Mouse (Mus musculus): ENCODE results near the gene Fgfr2. TPM values are rescaled to one million over a fixed set of nuclear protein-coding genes. Genes with fewer than 3 reads are reported as not detected.

Fgfr2 gene
- polyA plus RNA-seq, 1 experiment from 2014 or later, result 34.1 TPM

- WGBS, result 82% methylated on average over 14 of the region's 14 CpGs
- 0 out of 2 replicates have a peak, but pooled peaks cover 4% of the 10 kb centered on the region for H3K4me1 ChIP-seq (replicated peaks)
- H3K27me3 ChIP-seq (replicated peaks), result no peaks in the 10 kb centered on the region
- H3K4me2 ChIP-seq, result no peak overlapping the region
- H3K27ac ChIP-seq (ENCODE audit: poor library complexity, severe bottlenecking), result no peak overlapping the region
- H3K9me3 ChIP-seq (replicated peaks), result no peaks in the 10 kb centered on the region
- peaks cover 5% of the 10 kb centered on the region; the same call in 1 of the 2 replicates for H3K36me3 ChIP-seq
- no peak for ATAC-seq (ENCODE audit: insufficient number of reproducible peaks, low FRiP score)
- no peak overlapping the region for H3K9ac ChIP-seq
- H3K4me3 ChIP-seq, result no peak overlapping the region
These were observed 878.5 kb downstream of the Fgfr2 start for GRCm38 (mm10) chr7:132244637-132245036.

GRCm38 (mm10) chr7:132243225-132243624 is 879.9 kb downstream of the Fgfr2 start:
- H3K4me2 ChIP-seq, result no peak overlapping the region
- WGBS, result 71% methylated on average over 5 of the region's 5 CpGs
- peaks cover 5% of the 10 kb centered on the region; the same call in 1 of the 2 replicates for H3K36me3 ChIP-seq
- no peak overlapping the region for H3K27ac ChIP-seq (ENCODE audit: poor library complexity, severe bottlenecking)
- H3K9me3 ChIP-seq (replicated peaks), result no peaks in the 10 kb centered on the region
- H3K4me3 ChIP-seq, result no peak overlapping the region
- no peak overlapping the region for H3K9ac ChIP-seq
- ATAC-seq (ENCODE audit: insufficient number of reproducible peaks, low FRiP score), result no peak
- 0 out of 2 replicates have a peak, but pooled peaks cover 4% of the 10 kb centered on the region for H3K4me1 ChIP-seq (replicated peaks)
- no peaks in the 10 kb centered on the region for H3K27me3 ChIP-seq (replicated peaks)

GRCm38 (mm10) chr7:132242617-132243141 is 880.5 kb downstream of the Fgfr2 start:
- H3K27ac ChIP-seq (ENCODE audit: poor library complexity, severe bottlenecking), result no peak overlapping the region
- no peaks in the 10 kb centered on the region for H3K9me3 ChIP-seq (replicated peaks)
- peak; percentile 60; the same call in 1 of the 2 replicates for ATAC-seq (ENCODE audit: insufficient number of reproducible peaks, low FRiP score)
- 36% methylated on average over 4 of the region's 4 CpGs for WGBS
- no peak overlapping the region for H3K4me2 ChIP-seq
- peaks cover 5% of the 10 kb centered on the region; the same call in 1 of the 2 replicates for H3K36me3 ChIP-seq
- no peak overlapping the region for H3K4me3 ChIP-seq
- H3K27me3 ChIP-seq (replicated peaks), result no peaks in the 10 kb centered on the region
- 0 out of 2 replicates have a peak, but pooled peaks cover 8% of the 10 kb centered on the region for H3K4me1 ChIP-seq (replicated peaks)
- no peak overlapping the region for H3K9ac ChIP-seq

- 68% methylated on average over 3 of the region's 3 CpGs for WGBS
- Histone ChIP-seq H3K4me2 (no peak overlapping the region), H3K27ac (ENCODE audit: poor library complexity, severe bottlenecking) (no peak overlapping the region), H3K9me3 (replicated peaks) (no peaks in the 10 kb centered on the region), H3K9ac (no peak overlapping the region), H3K27me3 (replicated peaks) (no peaks in the 10 kb centered on the region), H3K4me3 (no peak overlapping the region), H3K4me1 (replicated peaks) (0 out of 2 replicates have a peak, but pooled peaks cover 8% of the 10 kb centered on the region), H3K36me3 (peaks cover 5% of the 10 kb centered on the region; the same call in 1 of the 2 replicates)
- no peak for ATAC-seq (ENCODE audit: insufficient number of reproducible peaks, low FRiP score)
These were observed 884.2 kb downstream of the Fgfr2 start for GRCm38 (mm10) chr7:132238921-132239320.

- Histone ChIP-seq H3K27ac (ENCODE audit: poor library complexity, severe bottlenecking) (no peak overlapping the region), H3K27me3 (replicated peaks) (no peaks in the 10 kb centered on the region), H3K9ac (no peak overlapping the region), H3K4me3 (no peak overlapping the region), H3K36me3 (peaks cover 5% of the 10 kb centered on the region; the same call in 1 of the 2 replicates), H3K9me3 (replicated peaks) (no peaks in the 10 kb centered on the region), H3K4me1 (replicated peaks) (0 out of 2 replicates have a peak, but pooled peaks cover 4% of the 10 kb centered on the region), H3K4me2 (no peak overlapping the region)
- WGBS, result 53% methylated on average over 4 of the region's 4 CpGs
- no peak for ATAC-seq (ENCODE audit: insufficient number of reproducible peaks, low FRiP score)
These were observed 886.0 kb downstream of the Fgfr2 start for GRCm38 (mm10) chr7:132237191-132237590.

GRCm38 (mm10) chr7:132236789-132237188 is 886.4 kb downstream of the Fgfr2 start:
- Histone ChIP-seq H3K4me3 (no peak overlapping the region), H3K9ac (no peak overlapping the region), H3K27me3 (replicated peaks) (no peaks in the 10 kb centered on the region), H3K4me2 (no peak overlapping the region), H3K27ac (ENCODE audit: poor library complexity, severe bottlenecking) (no peak overlapping the region), H3K36me3 (peaks cover under 1% of the 10 kb centered on the region; the same call in 1 of the 2 replicates), H3K4me1 (replicated peaks) (0 out of 2 replicates have a peak, but pooled peaks cover 4% of the 10 kb centered on the region), H3K9me3 (replicated peaks) (no peaks in the 10 kb centered on the region)
- 71% methylated on average over 8 of the region's 8 CpGs for WGBS
- no peak for ATAC-seq (ENCODE audit: insufficient number of reproducible peaks, low FRiP score)

- no peaks in the 10 kb centered on the region for H3K36me3 ChIP-seq
- 74% methylated on average over 3 of the region's 3 CpGs for WGBS
- no peak overlapping the region for H3K4me2 ChIP-seq
- H3K27ac ChIP-seq (ENCODE audit: poor library complexity, severe bottlenecking), result no peak overlapping the region
- no peak for ATAC-seq (ENCODE audit: insufficient number of reproducible peaks, low FRiP score)
- no peaks in the 10 kb centered on the region for H3K9me3 ChIP-seq (replicated peaks)
- H3K9ac ChIP-seq, result no peak overlapping the region
- H3K4me1 ChIP-seq (replicated peaks), result 0 out of 2 replicates have a peak, but pooled peaks cover 4% of the 10 kb centered on the region
- no peak overlapping the region for H3K4me3 ChIP-seq
- H3K27me3 ChIP-seq (replicated peaks), result no peaks in the 10 kb centered on the region
These were observed 888.9 kb downstream of the Fgfr2 start for GRCm38 (mm10) chr7:132234250-132234649.

- H3K4me1 ChIP-seq (replicated peaks), result 0 out of 2 replicates have a peak, but pooled peaks cover 4% of the 10 kb centered on the region
- H3K27me3 ChIP-seq (replicated peaks), result no peaks in the 10 kb centered on the region
- no peaks in the 10 kb centered on the region for H3K36me3 ChIP-seq
- no peak overlapping the region for H3K4me3 ChIP-seq
- H3K4me2 ChIP-seq, result no peak overlapping the region
- no peak overlapping the region for H3K27ac ChIP-seq (ENCODE audit: poor library complexity, severe bottlenecking)
- WGBS, result 73% methylated on average over 4 of the region's 4 CpGs
- ATAC-seq (ENCODE audit: insufficient number of reproducible peaks, low FRiP score), result no peak
- H3K9ac ChIP-seq, result no peak overlapping the region
- H3K9me3 ChIP-seq (replicated peaks), result no peaks in the 10 kb centered on the region
These were observed 889.4 kb downstream of the Fgfr2 start for GRCm38 (mm10) chr7:132233732-132234131.

- Histone ChIP-seq H3K4me3 (no peak overlapping the region), H3K4me2 (no peak overlapping the region), H3K36me3 (no peaks in the 10 kb centered on the region), H3K4me1 (replicated peaks) (0 out of 2 replicates have a peak, but pooled peaks cover 2% of the 10 kb centered on the region), H3K9ac (no peak overlapping the region), H3K27ac (ENCODE audit: poor library complexity, severe bottlenecking) (no peak overlapping the region), H3K27me3 (replicated peaks) (no peaks in the 10 kb centered on the region), H3K9me3 (replicated peaks) (no peaks in the 10 kb centered on the region)
- 47% methylated on average over 2 of the region's 2 CpGs for WGBS
- ATAC-seq (ENCODE audit: insufficient number of reproducible peaks, low FRiP score), result no peak
These were observed 890.2 kb downstream of the Fgfr2 start for GRCm38 (mm10) chr7:132232937-132233336.

- Histone ChIP-seq H3K9ac (no peak overlapping the region), H3K27ac (ENCODE audit: poor library complexity, severe bottlenecking) (no peak overlapping the region), H3K36me3 (no peaks in the 10 kb centered on the region), H3K4me2 (no peak overlapping the region), H3K27me3 (replicated peaks) (no peaks in the 10 kb centered on the region), H3K9me3 (replicated peaks) (no peaks in the 10 kb centered on the region), H3K4me3 (no peak overlapping the region), H3K4me1 (replicated peaks) (0 out of 2 replicates have a peak, but pooled peaks cover 8% of the 10 kb centered on the region)
- 76% methylated on average over 3 of the region's 3 CpGs for WGBS
- no peak for ATAC-seq (ENCODE audit: insufficient number of reproducible peaks, low FRiP score)
These were observed 891.7 kb downstream of the Fgfr2 start for GRCm38 (mm10) chr7:132231476-132231875.

GRCm38 (mm10) chr7:132230961-132231360 is 892.2 kb downstream of the Fgfr2 start:
- no peak overlapping the region for H3K4me3 ChIP-seq
- H3K27ac ChIP-seq (ENCODE audit: poor library complexity, severe bottlenecking), result no peak overlapping the region
- no peak for ATAC-seq (ENCODE audit: insufficient number of reproducible peaks, low FRiP score)
- no peak overlapping the region for H3K9ac ChIP-seq
- no peaks in the 10 kb centered on the region for H3K36me3 ChIP-seq
- no peaks in the 10 kb centered on the region; the same call in 1 of the 2 replicates for H3K27me3 ChIP-seq (replicated peaks)
- H3K4me1 ChIP-seq (replicated peaks), result 0 out of 2 replicates have a peak, but pooled peaks cover 8% of the 10 kb centered on the region
- H3K4me2 ChIP-seq, result no peak overlapping the region
- WGBS, result 84% methylated on average over 3 of the region's 3 CpGs
- no peaks in the 10 kb centered on the region for H3K9me3 ChIP-seq (replicated peaks)
